Mouse (Mus musculus) adrenal gland, adult 8-10 months (tissue): ENCODE results near the gene Crebbp. TPM values are rescaled to one million over a fixed set of nuclear protein-coding genes. Genes with fewer than 3 reads are reported as not detected.

Source experiments
- DNase-seq: peaks from one replicate; pipeline ENCODE4 v3.0.0; 2022
- microRNA-seq, 2 experiments: library from miRNA; unstranded; fragments of <30 nt; microRNA quantifications; one replicate each; pipeline ENCODE4 v1.2.0; 2022
- total RNA-seq, 4 experiments: library from RNA; stranded (reverse); gene quantifications; 2 replicates each; pipeline ENCODE4 v1.2.4; 2022

Gene Crebbp
- total RNA-seq, 4 experiments from 2014 or later: 47.8 to 76.1 (median 57.0) TPM

GRCm38 (mm10) chr16:4041646-4042045 lies 172.2 kb downstream of the Crebbp start:
- no peak for DNase-seq

GRCm38 (mm10) chr16:4040206-4040605 lies 173.6 kb downstream of the Crebbp start:
- no peak for DNase-seq

- DNase-seq: no peak
These were observed 176.1 kb downstream of the Crebbp start for GRCm38 (mm10) chr16:4037690-4038089.

- DNase-seq: no peak
These were observed 177.0 kb downstream of the Crebbp start, which contains the start of gene Dnase1 for GRCm38 (mm10) chr16:4036807-4037206. Gene Dnase1 (plus strand): TSS chr16:4036942.

GRCm38 (mm10) chr16:4035575-4035974 lies 178.2 kb downstream of the Crebbp start:
- no peak for DNase-seq

- no peak for DNase-seq
These were observed 179.3 kb downstream of the Crebbp start for GRCm38 (mm10) chr16:4034476-4034875.

GRCm38 (mm10) chr16:4033971-4034370 lies 179.8 kb downstream of the Crebbp start:
- DNase-seq: no peak

GRCm38 (mm10) chr16:4032341-4032748 lies 181.5 kb downstream of the Crebbp start:
- DNase-seq: peak; percentile 74

- no peak for DNase-seq
These were observed 182.1 kb downstream of the Crebbp start for GRCm38 (mm10) chr16:4031441-4032274.

Small RNAs within 50 kb of the gene (microRNA-seq; reads per million reads assigned to microRNA genes)
- 0 reads per million in 2 experiments for gene Gm23413

Other genes starting within 250 kb of the Crebbp start
- 1 to 10 TPM; 3.0 to 6.3 (median 3.8) TPM for gene Nlrc3, start 237.4 kb downstream of the Crebbp start, total RNA-seq
- gene Slx4, start 210.2 kb downstream of the Crebbp start, total RNA-seq: 10 to 100 TPM; 22.0 to 41.0 (median 29.6) TPM
- not detected for gene Dnase1, start 177.1 kb downstream of the Crebbp start, total RNA-seq
- gene Trap1, start 136.2 kb downstream of the Crebbp start, total RNA-seq: 100 to 1,000 TPM; 151 to 221 (median 194) TPM
- gene Adcy9, start 206.5 kb upstream of the Crebbp start, total RNA-seq: 10 to 100 TPM; 62.8 to 84.2 (median 72.6) TPM